Mouse (Mus musculus) megakaryocyte, adult 5-6 weeks (primary cell): ENCODE measurements around the gene Gm1140. TPM values are rescaled to one million over a fixed set of nuclear protein-coding genes. Genes with fewer than 3 reads are reported as not detected.
"Not testable (repeated sequence)": the region's sequence is repeated elsewhere in the genome, so short reads cannot be mapped to it uniquely, and the experiment has no call there.

Experiments used
- ATAC-seq: 2 replicates; pipeline ENCODE4 v1.8.0; 2016; ENCODE audit warnings: mild to moderate bottlenecking, inconsistent platforms; ENCODE audit not compliant: poor library complexity, severe bottlenecking
- total RNA-seq, 2 experiments: library from RNA; stranded (forward) in 1 of 2; stranded (reverse) in 1 of 2; fragments of 153-499, 151-499 nt in 1 of 2; fragments of 221-1000, 200-1000 nt in 1 of 2; gene quantifications; 2 replicates each; pipeline versions ENCODE4 v1.2.3 to v1.2.4; 2015 to 2017

Gm1140 gene
- total RNA-seq (2015) (not detected in 2 replicates), total RNA-seq (2017) (not detected in 2 replicates)

GRCm38 (mm10) chrX:67693462-67693861, at the start of gene Gm1140:
TSS of gene Gm1140 (minus strand) at chrX:67693562.
- not testable (repeated sequence) for ATAC-seq

- ATAC-seq = not testable (repeated sequence)
These were observed 2.0 kb upstream of the Gm1140 start, which contains the start of gene Gm14692 for GRCm38 (mm10) chrX:67695398-67695797. TSS of gene Gm14692 (plus strand) at chrX:67695698.

Other genes starting within 250 kb of the Gm1140 start
- not detected in 2 replicates for gene Gm14692, start 2.1 kb upstream of the Gm1140 start, total RNA-seq (2015)
- gene Gm14692, start 2.1 kb upstream of the Gm1140 start, total RNA-seq (2017) = not detected in 2 replicates
- not detected in 2 replicates for gene 4933436I01Rik, start 227.9 kb upstream of the Gm1140 start, total RNA-seq (2015)
- 0.26 TPM in 1 of 2 replicates, not detected in the other for gene 4933436I01Rik, start 227.9 kb upstream of the Gm1140 start, total RNA-seq (2017)